Mouse (Mus musculus): ENCODE data around the gene Gm28308. TPM values are rescaled to one million over a fixed set of nuclear protein-coding genes. Genes with fewer than 3 reads are reported as not detected.
A peak's percentile ranks its signal among the peaks of the same experiment; 100 is the strongest.

Gm28308 gene
- total and polyA plus RNA-seq, 3 experiments: not detected

DNA sequence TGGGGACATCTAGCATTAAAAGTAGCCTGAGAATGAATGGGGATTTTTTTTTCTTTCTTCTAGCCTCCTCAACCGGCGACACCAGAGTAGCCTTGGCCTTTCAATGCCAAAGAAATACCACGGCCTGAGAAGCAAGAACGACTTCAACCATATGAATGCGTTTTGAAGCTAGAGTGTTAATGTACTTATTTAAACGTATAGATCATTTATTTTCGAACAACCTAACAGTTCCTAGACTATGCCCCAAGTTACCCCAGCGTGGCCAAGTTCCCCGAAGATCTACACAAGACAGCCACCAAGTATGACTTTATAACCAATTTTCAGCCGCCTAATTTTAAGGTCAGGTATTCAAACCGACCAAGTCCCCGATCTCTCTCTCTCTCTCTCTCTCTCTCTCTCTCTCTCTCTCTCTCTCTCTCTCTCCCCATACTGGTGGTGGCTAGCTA, 7.7 kb upstream of the Gm28308 start:
- Histone ChIP-seq H3K9ac (ENCODE audit: control insufficient read depth, low read depth, low read length, poor library complexity, severe bottlenecking) (peak overlapping the region; percentile 72), H3K27me3 (ENCODE audit: control insufficient read depth in 1 of 2, insufficient read depth in 2 of 2, low read length in 2 of 2) (no peaks in the 10 kb centered on the region), H3K4me3 (ENCODE audit: control insufficient read depth in 1 of 2, insufficient read depth in 1 of 2, low read depth in 2 of 2, low read length in 2 of 2) (peak overlapping the region; percentile 74 to 79; a peak in 3 of 4 replicates), H3K4me1 (ENCODE audit: control insufficient read depth in 1 of 2, insufficient read depth in 2 of 2, low read length in 2 of 2) (no peaks in the 10 kb centered on the region), H3K27ac (ENCODE audit: control insufficient read depth, low read depth, low read length) (no peak overlapping the region), H3K36me3 (ENCODE audit: control insufficient read depth in 1 of 2, insufficient read depth in 2 of 2, low read length in 2 of 2) (no peaks in the 10 kb centered on the region), H3K9me3 (replicated peaks; ENCODE audit: insufficient read depth, low read length) (no peaks in the 10 kb centered on the region), H3K79me2 (ENCODE audit: control insufficient read depth, insufficient read depth, low read length, poor library complexity) (no peaks in the 10 kb centered on the region)
- TF ChIP-seq UBTF (IDR thresholded peaks at IDR 0.05; ENCODE audit: borderline replicate concordance, insufficient read depth, low read depth, low read length) (no peak), POLR2A (IDR thresholded peaks at IDR 0.05; ENCODE audit: control insufficient read depth in 1 of 2, insufficient read depth in 1 of 2, low read depth in 1 of 2, low read length in 2 of 2, poor library complexity in 1 of 2) (no peak), BHLHE40 (IDR thresholded peaks at IDR 0.05; ENCODE audit: borderline replicate concordance, low read depth, low read length) (no peak), NRF1 (IDR thresholded peaks at IDR 0.05; ENCODE audit: insufficient read depth, low read depth, low read length, poor library complexity, severe bottlenecking) (no peak), MYC (IDR thresholded peaks at IDR 0.05; ENCODE audit: low read depth, low read length) (no peak), TCF12 (IDR thresholded peaks at IDR 0.05; ENCODE audit: low read depth, low read length) (no peak)
- peak; percentile 9 for DNase-seq (ENCODE audit: low read depth, low spot score)

DNA sequence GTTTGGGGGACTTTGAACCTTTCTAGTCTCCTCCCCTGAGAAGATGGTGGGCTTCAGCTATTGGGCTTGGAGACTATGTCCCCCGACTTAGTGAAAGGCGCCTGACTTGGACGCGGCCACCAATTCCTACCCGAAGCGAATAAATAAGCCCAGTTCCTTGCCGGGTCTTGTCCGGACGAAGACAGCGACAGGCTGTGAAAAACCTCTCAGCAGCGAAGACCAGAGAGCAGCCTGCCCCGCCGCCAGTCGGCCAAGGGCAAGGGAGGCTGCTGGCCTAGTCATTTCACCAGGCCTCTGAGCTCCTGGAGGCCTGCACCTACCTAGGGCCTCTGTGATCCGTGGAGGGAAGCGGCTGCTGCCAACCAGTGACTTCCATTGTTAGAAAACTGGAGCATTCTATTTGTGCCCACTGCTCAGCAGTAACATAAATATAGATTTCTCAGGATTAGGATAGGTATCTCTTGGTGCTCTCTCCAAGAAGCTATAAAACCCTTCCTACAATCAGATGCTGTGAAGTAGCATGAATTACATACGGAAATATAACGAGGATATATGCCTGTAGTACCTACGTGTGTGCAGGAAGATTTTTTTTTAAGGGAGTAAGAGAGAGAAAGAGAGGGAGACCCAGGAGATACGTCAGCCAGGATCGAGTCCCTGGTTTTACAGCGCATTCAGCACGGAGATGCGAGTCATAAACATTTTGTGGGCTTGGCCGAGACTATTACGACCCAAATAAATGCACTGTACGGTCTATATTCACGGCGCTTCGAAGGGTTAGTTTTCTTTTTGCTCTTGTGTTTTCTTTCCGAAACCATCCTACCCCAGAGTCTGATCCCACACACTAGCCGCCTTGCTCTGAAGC, 7.1 kb upstream of the Gm28308 start:
- Histone ChIP-seq H3K9ac (ENCODE audit: control insufficient read depth, low read depth, low read length, poor library complexity, severe bottlenecking) (no peak overlapping the region), H3K27ac (ENCODE audit: control insufficient read depth, low read depth, low read length) (no peak overlapping the region), H3K4me3 (ENCODE audit: control insufficient read depth in 1 of 2, insufficient read depth in 1 of 2, low read depth in 2 of 2, low read length in 2 of 2) (no peak overlapping the region), H3K27me3 (ENCODE audit: control insufficient read depth in 1 of 2, insufficient read depth in 2 of 2, low read length in 2 of 2) (no peaks in the 10 kb centered on the region), H3K79me2 (ENCODE audit: control insufficient read depth, insufficient read depth, low read length, poor library complexity) (no peaks in the 10 kb centered on the region), H3K4me1 (ENCODE audit: control insufficient read depth in 1 of 2, insufficient read depth in 2 of 2, low read length in 2 of 2) (no peaks in the 10 kb centered on the region), H3K9me3 (replicated peaks; ENCODE audit: insufficient read depth, low read length) (no peaks in the 10 kb centered on the region), H3K36me3 (ENCODE audit: control insufficient read depth in 1 of 2, insufficient read depth in 2 of 2, low read length in 2 of 2) (no peaks in the 10 kb centered on the region)
- TF ChIP-seq USF1 (IDR thresholded peaks at IDR 0.05; ENCODE audit: low read depth, low read length) (no peak), MYC (IDR thresholded peaks at IDR 0.05; ENCODE audit: low read depth, low read length) (no peak), MAZ (IDR thresholded peaks at IDR 0.05; ENCODE audit: low read depth, low read length) (no peak)
- no peak for DNase-seq (ENCODE audit: low read depth, low spot score)

DNA sequence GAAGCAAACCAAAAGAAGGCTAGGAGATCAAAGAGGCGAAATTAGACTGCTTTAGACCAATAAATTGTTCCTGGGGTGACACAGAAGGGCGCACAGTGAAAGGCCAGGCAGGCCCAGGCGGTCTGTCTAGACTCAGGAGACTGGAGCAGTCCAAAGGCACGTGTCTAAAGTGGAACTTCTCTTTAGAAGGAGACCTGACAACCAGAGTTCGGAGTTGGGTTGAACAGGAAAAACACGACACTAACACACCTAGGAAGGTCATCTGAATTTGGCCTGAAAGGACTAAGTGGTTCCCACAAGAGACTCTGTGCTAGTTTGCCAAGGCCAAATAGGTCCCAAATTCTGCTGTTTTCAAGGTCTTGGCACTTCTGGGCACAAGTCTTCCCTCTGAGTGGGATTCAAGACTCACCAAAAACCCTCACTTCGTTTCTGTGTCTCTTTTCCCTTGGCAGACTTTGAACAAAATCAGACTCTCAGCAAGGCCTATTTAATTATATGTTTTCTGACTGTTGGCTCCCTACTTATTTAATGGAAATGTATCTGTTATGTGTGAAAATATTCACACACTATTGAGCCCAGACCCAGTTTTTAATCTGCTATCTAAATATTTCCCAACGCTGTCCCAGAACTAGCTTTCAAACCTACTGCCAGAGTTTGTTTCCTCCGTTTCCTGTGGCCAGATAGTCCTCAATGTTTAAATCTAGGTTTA, 6.2 kb upstream of the Gm28308 start:
- Histone ChIP-seq H3K36me3 (ENCODE audit: control insufficient read depth in 1 of 2, insufficient read depth in 2 of 2, low read length in 2 of 2) (no peaks in the 10 kb centered on the region), H3K9ac (ENCODE audit: control insufficient read depth, low read depth, low read length, poor library complexity, severe bottlenecking) (no peak overlapping the region), H3K4me1 (ENCODE audit: control insufficient read depth in 1 of 2, insufficient read depth in 2 of 2, low read length in 2 of 2) (no peaks in the 10 kb centered on the region), H3K27ac (ENCODE audit: control insufficient read depth, low read depth, low read length) (no peak overlapping the region), H3K4me3 (ENCODE audit: control insufficient read depth in 1 of 2, insufficient read depth in 1 of 2, low read depth in 2 of 2, low read length in 2 of 2) (no peak overlapping the region), H3K9me3 (replicated peaks; ENCODE audit: insufficient read depth, low read length) (no peaks in the 10 kb centered on the region), H3K79me2 (ENCODE audit: control insufficient read depth, insufficient read depth, low read length, poor library complexity) (no peaks in the 10 kb centered on the region), H3K27me3 (ENCODE audit: control insufficient read depth in 1 of 2, insufficient read depth in 2 of 2, low read length in 2 of 2) (no peaks in the 10 kb centered on the region)
- DNase-seq (ENCODE audit: low read depth, low spot score): no peak
- TF ChIP-seq ZMIZ1 (IDR thresholded peaks at IDR 0.05; ENCODE audit: low read depth, low read length): no peak
- TF ChIP-seq EP300 (IDR thresholded peaks at IDR 0.05; ENCODE audit: low read depth in 1 of 2, low read length in 2 of 2): no peak
- no peak for TF ChIP-seq MYC (IDR thresholded peaks at IDR 0.05; ENCODE audit: low read depth, low read length)
- TF ChIP-seq JUND (IDR thresholded peaks at IDR 0.05; ENCODE audit: low read depth, low read length): no peak
- TF ChIP-seq ZNF384 (IDR thresholded peaks at IDR 0.05; ENCODE audit: low read depth, low read length): no peak
- TF ChIP-seq E2F4 (IDR thresholded peaks at IDR 0.05; ENCODE audit: borderline replicate concordance, low read depth, low read length): no peak
- no peak for TF ChIP-seq MXI1 (IDR thresholded peaks at IDR 0.05; ENCODE audit: low read depth, low read length)
- no peak for TF ChIP-seq SIN3A (IDR thresholded peaks at IDR 0.05; ENCODE audit: low read length)
- TF ChIP-seq HCFC1 (IDR thresholded peaks at IDR 0.05; ENCODE audit: low read depth, low read length): no peak
- no peak for TF ChIP-seq GATA1 (IDR thresholded peaks at IDR 0.05; ENCODE audit: low read depth, low read length)
- TF ChIP-seq CHD2 (IDR thresholded peaks at IDR 0.05; ENCODE audit: low read length): no peak
- no peak for TF ChIP-seq BHLHE40 (IDR thresholded peaks at IDR 0.05; ENCODE audit: borderline replicate concordance, low read depth, low read length)
- TF ChIP-seq ETS1 (IDR thresholded peaks at IDR 0.05; ENCODE audit: low read depth, low read length): no peak
- TF ChIP-seq MAZ (IDR thresholded peaks at IDR 0.05; ENCODE audit: low read depth, low read length): no peak
- TF ChIP-seq USF2 (IDR thresholded peaks at IDR 0.05; ENCODE audit: borderline replicate concordance in 1 of 2, insufficient read depth in 1 of 2, low read depth in 1 of 2, low read length in 2 of 2): no peak
- TF ChIP-seq TAL1 (IDR thresholded peaks at IDR 0.05; ENCODE audit: low read length): no peak
- TF ChIP-seq RAD21 (IDR thresholded peaks at IDR 0.05; ENCODE audit: low read depth, low read length): no peak
